Mouse (Mus musculus): Measurements from ENCODE around the gene Bcl9. TPM values are rescaled to one million over a fixed set of nuclear protein-coding genes. Genes with fewer than 3 reads are reported as not detected.

The Bcl9 gene
- polyA plus RNA-seq, 1 experiment: 0.05 TPM

- no peaks in the 10 kb centered on the region for H3K36me3 ChIP-seq (ENCODE audit: control insufficient read depth)
- H3K27me3 ChIP-seq (ENCODE audit: control insufficient read depth): no peaks in the 10 kb centered on the region
- H3K9me3 ChIP-seq (ENCODE audit: control insufficient read depth, low read length): peaks cover 2% of the 10 kb centered on the region; the same call in 1 of the 2 replicates
- TF ChIP-seq GATA1 (IDR thresholded peaks at IDR 0.05; ENCODE audit: low read length) (no peak), TAL1 (IDR thresholded peaks at IDR 0.05; ENCODE audit: low read length) (no peak)
- no peak overlapping the region for H3K4me3 ChIP-seq (replicated peaks)
- no peaks in the 10 kb centered on the region for H3K4me1 ChIP-seq (ENCODE audit: control insufficient read depth)
These were observed 28.1 kb upstream of the Bcl9 start for GRCm38 (mm10) chr3:97325621-97326345.

DNA sequence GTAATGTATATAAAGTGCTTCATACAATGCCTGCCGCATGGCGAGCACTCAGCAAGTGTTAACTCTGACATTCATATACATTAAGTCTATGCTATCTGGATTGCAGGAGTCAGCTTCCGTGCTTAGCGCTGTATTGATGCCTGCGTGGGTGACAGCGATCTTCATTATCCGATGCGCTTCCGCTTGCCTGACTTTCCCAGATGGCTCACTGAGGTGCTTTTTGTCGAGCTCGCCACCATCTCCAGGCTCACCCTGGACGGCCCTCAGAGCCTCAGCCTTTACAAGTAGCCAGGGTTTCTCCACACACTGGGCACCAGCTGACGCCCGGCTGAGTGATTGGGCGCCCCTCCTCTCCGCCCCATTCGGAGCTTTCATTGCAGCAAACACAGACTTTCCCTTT lies 26.3 kb upstream of the Bcl9 start:
- no peaks in the 10 kb centered on the region for H3K36me3 ChIP-seq (ENCODE audit: control insufficient read depth)
- TF ChIP-seq GATA1 (IDR thresholded peaks at IDR 0.05; ENCODE audit: low read length) (no peak), TAL1 (IDR thresholded peaks at IDR 0.05; ENCODE audit: low read length) (no peak)
- peaks cover 2% of the 10 kb centered on the region; the same call in 1 of the 2 replicates for H3K9me3 ChIP-seq (ENCODE audit: control insufficient read depth, low read length)
- no peaks in the 10 kb centered on the region for H3K27me3 ChIP-seq (ENCODE audit: control insufficient read depth)
- H3K4me1 ChIP-seq (ENCODE audit: control insufficient read depth): no peaks in the 10 kb centered on the region
- H3K4me3 ChIP-seq (replicated peaks): no peak overlapping the region

- Histone ChIP-seq H3K27me3 (ENCODE audit: control insufficient read depth) (no peaks in the 10 kb centered on the region), H3K36me3 (ENCODE audit: control insufficient read depth) (no peaks in the 10 kb centered on the region), H3K4me3 (replicated peaks) (no peak overlapping the region), H3K9me3 (ENCODE audit: control insufficient read depth, low read length) (no peaks in the 10 kb centered on the region), H3K4me1 (ENCODE audit: control insufficient read depth) (no peaks in the 10 kb centered on the region)
- TF ChIP-seq GATA1 (IDR thresholded peaks at IDR 0.05; ENCODE audit: low read length) (no peak), TAL1 (IDR thresholded peaks at IDR 0.05; ENCODE audit: low read length) (no peak)
These were observed 19.6 kb upstream of the Bcl9 start for GRCm38 (mm10) chr3:97317302-97317701.

DNA sequence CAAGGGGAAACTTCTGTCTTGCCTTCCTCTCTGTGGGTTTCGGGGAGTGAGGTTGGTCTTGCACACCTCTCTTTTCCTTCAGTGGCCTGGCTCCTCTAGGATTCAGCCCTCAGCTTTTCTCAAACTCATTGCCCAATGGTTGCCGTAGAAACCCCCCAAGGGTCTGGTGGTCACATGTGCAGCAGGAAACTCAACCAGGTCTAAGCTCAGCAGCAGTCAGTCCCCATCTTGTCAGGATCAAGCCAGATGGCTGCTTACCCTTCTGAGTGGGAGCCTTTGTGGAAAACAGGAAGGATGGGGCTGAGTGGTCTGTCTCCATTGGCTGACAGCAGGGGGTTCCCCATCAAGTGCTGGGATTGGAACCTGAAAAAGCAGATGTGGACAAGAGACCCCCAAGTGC lies 15.7 kb upstream of the Bcl9 start:
- TF ChIP-seq GATA1 (IDR thresholded peaks at IDR 0.05; ENCODE audit: low read length) (no peak), TAL1 (IDR thresholded peaks at IDR 0.05; ENCODE audit: low read length) (no peak)
- Histone ChIP-seq H3K4me3 (replicated peaks) (no peak overlapping the region), H3K4me1 (ENCODE audit: control insufficient read depth) (no peaks in the 10 kb centered on the region), H3K9me3 (ENCODE audit: control insufficient read depth, low read length) (no peaks in the 10 kb centered on the region; the same call in none of the 2 replicates), H3K36me3 (ENCODE audit: control insufficient read depth) (no peaks in the 10 kb centered on the region), H3K27me3 (ENCODE audit: control insufficient read depth) (no peaks in the 10 kb centered on the region)

- Histone ChIP-seq H3K4me3 (replicated peaks) (no peak overlapping the region), H3K27me3 (ENCODE audit: control insufficient read depth) (no peaks in the 10 kb centered on the region), H3K9me3 (ENCODE audit: control insufficient read depth, low read length) (no peaks in the 10 kb centered on the region; the same call in none of the 2 replicates), H3K36me3 (ENCODE audit: control insufficient read depth) (no peaks in the 10 kb centered on the region), H3K4me1 (ENCODE audit: control insufficient read depth) (no peaks in the 10 kb centered on the region)
- TF ChIP-seq TAL1 (IDR thresholded peaks at IDR 0.05; ENCODE audit: low read length) (no peak), GATA1 (IDR thresholded peaks at IDR 0.05; ENCODE audit: low read length) (no peak)
These were observed 14.3 kb upstream of the Bcl9 start for GRCm38 (mm10) chr3:97311998-97312397.

DNA sequence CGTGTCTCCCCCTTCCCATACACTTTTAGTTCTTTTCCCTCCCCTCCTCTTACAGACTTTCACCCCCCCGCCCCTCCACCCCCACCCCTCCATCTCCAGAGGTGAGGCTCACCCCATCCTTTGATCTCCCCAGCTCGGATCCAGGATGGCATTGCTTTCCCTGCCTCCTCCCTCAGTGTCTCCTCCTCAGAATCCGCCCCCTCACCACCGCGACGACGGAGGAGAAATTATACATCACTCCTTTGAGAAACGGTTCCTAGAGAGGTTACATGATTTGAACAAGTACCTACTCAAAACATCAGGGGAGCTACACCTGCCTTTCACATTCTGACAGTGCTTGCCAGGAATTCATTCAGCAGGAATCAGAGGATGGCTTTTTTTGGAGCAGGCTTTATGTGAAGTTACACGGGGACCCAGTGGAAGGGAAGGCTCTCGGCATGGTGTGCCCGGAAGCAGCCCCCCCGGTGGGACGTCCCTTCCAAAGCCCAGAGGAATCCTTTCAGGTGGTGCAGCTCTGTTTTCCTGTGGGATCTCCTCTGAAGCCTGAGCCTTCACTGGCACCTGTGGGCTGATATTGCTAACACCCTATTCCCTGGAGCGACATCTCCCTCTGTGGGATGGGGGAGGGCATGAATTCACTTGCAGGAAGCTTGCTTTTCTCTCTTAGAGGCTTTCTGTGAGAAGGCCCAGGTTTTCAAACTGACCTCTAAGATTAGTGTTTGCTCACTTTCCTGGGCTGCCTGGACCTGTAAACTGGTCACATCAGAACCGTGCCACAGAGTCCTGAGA lies 12.2 kb upstream of the Bcl9 start:
- Histone ChIP-seq H3K36me3 (ENCODE audit: control insufficient read depth) (no peaks in the 10 kb centered on the region), H3K4me3 (replicated peaks) (no peak overlapping the region), H3K27me3 (ENCODE audit: control insufficient read depth) (no peaks in the 10 kb centered on the region), H3K9me3 (ENCODE audit: control insufficient read depth, low read length) (no peaks in the 10 kb centered on the region; the same call in none of the 2 replicates), H3K4me1 (ENCODE audit: control insufficient read depth) (no peaks in the 10 kb centered on the region)
- TF ChIP-seq TAL1 (IDR thresholded peaks at IDR 0.05; ENCODE audit: low read length) (no peak), GATA1 (IDR thresholded peaks at IDR 0.05; ENCODE audit: low read length) (no peak)

DNA sequence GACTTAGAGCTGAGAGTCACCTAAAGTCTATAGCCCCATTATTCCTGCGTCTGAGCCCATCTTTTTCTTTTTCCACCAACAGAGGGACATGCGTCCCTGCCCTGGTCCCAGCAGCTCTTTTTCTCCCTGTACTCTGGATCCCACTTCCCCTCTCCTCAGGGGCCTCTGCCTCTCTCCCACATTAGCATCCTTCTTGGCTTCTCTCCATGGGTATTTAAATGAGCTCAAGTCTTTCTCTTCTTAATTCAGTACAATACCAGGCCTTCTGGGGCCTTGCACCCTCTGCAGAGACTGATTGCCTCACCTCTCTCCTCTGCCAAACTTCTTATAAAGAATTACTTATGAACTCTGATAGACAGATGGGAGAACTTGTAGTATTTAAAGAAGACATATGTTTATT lies 10.7 kb upstream of the Bcl9 start:
- TF ChIP-seq GATA1 (IDR thresholded peaks at IDR 0.05; ENCODE audit: low read length) (no peak), TAL1 (IDR thresholded peaks at IDR 0.05; ENCODE audit: low read length) (no peak)
- Histone ChIP-seq H3K36me3 (ENCODE audit: control insufficient read depth) (no peaks in the 10 kb centered on the region), H3K4me1 (ENCODE audit: control insufficient read depth) (no peaks in the 10 kb centered on the region), H3K9me3 (ENCODE audit: control insufficient read depth, low read length) (no peaks in the 10 kb centered on the region; the same call in none of the 2 replicates), H3K4me3 (replicated peaks) (no peak overlapping the region), H3K27me3 (ENCODE audit: control insufficient read depth) (no peaks in the 10 kb centered on the region)

DNA sequence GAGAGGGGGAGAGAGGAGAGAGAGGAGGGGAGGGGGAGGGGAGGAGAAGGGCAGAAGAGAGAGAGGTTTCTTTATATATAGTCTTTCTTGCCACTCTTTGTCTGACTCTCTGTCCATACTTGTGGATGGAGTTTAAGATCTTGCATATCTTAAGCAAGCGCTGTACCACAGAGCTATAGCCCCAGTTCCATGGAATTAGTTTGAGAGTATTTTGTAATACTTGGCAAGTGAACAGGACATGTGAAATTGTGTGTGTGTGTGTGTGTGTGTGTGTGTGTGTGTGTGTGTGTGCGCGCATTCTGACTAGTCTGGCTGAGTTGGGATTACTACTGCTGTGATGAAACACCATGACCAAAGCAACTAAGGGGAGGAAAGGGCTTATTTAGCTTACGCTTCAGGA lies 8.2 kb upstream of the Bcl9 start:
- Histone ChIP-seq H3K36me3 (ENCODE audit: control insufficient read depth) (no peaks in the 10 kb centered on the region), H3K27me3 (ENCODE audit: control insufficient read depth) (no peaks in the 10 kb centered on the region), H3K4me3 (replicated peaks) (no peak overlapping the region), H3K4me1 (ENCODE audit: control insufficient read depth) (no peaks in the 10 kb centered on the region), H3K9me3 (ENCODE audit: control insufficient read depth, low read length) (no peaks in the 10 kb centered on the region; the same call in 1 of the 2 replicates)
- TF ChIP-seq TAL1 (IDR thresholded peaks at IDR 0.05; ENCODE audit: low read length): no peak
- no peak for TF ChIP-seq GATA1 (IDR thresholded peaks at IDR 0.05; ENCODE audit: low read length)

- Histone ChIP-seq H3K4me3 (replicated peaks) (no peak overlapping the region), H3K27me3 (ENCODE audit: control insufficient read depth) (peaks cover 2% of the 10 kb centered on the region), H3K36me3 (ENCODE audit: control insufficient read depth) (no peaks in the 10 kb centered on the region), H3K4me1 (ENCODE audit: control insufficient read depth) (no peaks in the 10 kb centered on the region), H3K9me3 (ENCODE audit: control insufficient read depth, low read length) (no peaks in the 10 kb centered on the region; the same call in 1 of the 2 replicates)
- TF ChIP-seq TAL1 (IDR thresholded peaks at IDR 0.05; ENCODE audit: low read length): no peak
- TF ChIP-seq GATA1 (IDR thresholded peaks at IDR 0.05; ENCODE audit: low read length): no peak
These were observed 3.9 kb upstream of the Bcl9 start for GRCm38 (mm10) chr3:97301586-97301985.

All from erythroblast, embryonic 14.5 days (primary cell).